Mouse (Mus musculus) kidney, postnatal 14 days (tissue): ENCODE data around the gene Knstrn.

Experiments used
- DNase-seq: peaks from one replicate; pipeline ENCODE4 v3.0.0; 2022; ENCODE audit warnings: mixed read lengths

The Knstrn gene

GRCm38 (mm10) chr2:118813981-118814836 lies at the start of gene Knstrn:
Knstrn (plus strand) TSS chr2:118814003.
- DNase-seq, result peak; percentile 92

GRCm38 (mm10) chr2:118764094-118764831 lies 49.5 kb upstream of the Knstrn start:
- peak; percentile 62 for DNase-seq

- DNase-seq, result no peak
Measured at GRCm38 (mm10) chr2:118764875-118765274, 48.9 kb upstream of the Knstrn start.

- DNase-seq, result no peak
Measured at GRCm38 (mm10) chr2:118766041-118767033, 47.5 kb upstream of the Knstrn start.

GRCm38 (mm10) chr2:118772158-118772874 lies 41.5 kb upstream of the Knstrn start, which contains the start of gene Phgr1:
Phgr1 (plus strand) TSS chr2:118772769.
- no peak for DNase-seq

GRCm38 (mm10) chr2:118774536-118774935 lies 39.3 kb upstream of the Knstrn start:
- DNase-seq, result no peak

- DNase-seq, result no peak
Measured at GRCm38 (mm10) chr2:118775396-118775795, 38.4 kb upstream of the Knstrn start.

- DNase-seq, result peak; percentile 17
Measured at GRCm38 (mm10) chr2:118775846-118776245, 38.0 kb upstream of the Knstrn start.

- DNase-seq, result no peak
Measured at GRCm38 (mm10) chr2:118776295-118776694, 37.5 kb upstream of the Knstrn start.

- DNase-seq, result no peak
Measured at GRCm38 (mm10) chr2:118778418-118778817, 35.4 kb upstream of the Knstrn start.

- no peak for DNase-seq
Measured at GRCm38 (mm10) chr2:118779065-118779464, 34.7 kb upstream of the Knstrn start.

- DNase-seq, result peak; percentile 96
Measured at GRCm38 (mm10) chr2:118779504-118780480, 34.0 kb upstream of the Knstrn start, which contains the start of gene Disp2. Disp2 (plus strand) TSS chr2:118779719.

- no peak for DNase-seq
Measured at GRCm38 (mm10) chr2:118781115-118781514, 32.7 kb upstream of the Knstrn start.

- no peak for DNase-seq
Measured at GRCm38 (mm10) chr2:118782303-118782702, 31.5 kb upstream of the Knstrn start.

- no peak for DNase-seq
Measured at GRCm38 (mm10) chr2:118783093-118783492, 30.7 kb upstream of the Knstrn start.

- DNase-seq, result no peak
Measured at GRCm38 (mm10) chr2:118783663-118784062, 30.1 kb upstream of the Knstrn start.

- DNase-seq, result no peak
Measured at GRCm38 (mm10) chr2:118786525-118786924, 27.3 kb upstream of the Knstrn start.

GRCm38 (mm10) chr2:118789501-118789900 lies 24.3 kb upstream of the Knstrn start:
- DNase-seq, result no peak

- no peak for DNase-seq
Measured at GRCm38 (mm10) chr2:118790221-118790550, 23.6 kb upstream of the Knstrn start.
